Mouse (Mus musculus) CH12.LX (cell line): ENCODE data around the gene 4930503B20Rik. TPM values are rescaled to one million over a fixed set of nuclear protein-coding genes. Genes with fewer than 3 reads are reported as not detected.

Experiments used
- DNase-seq: peaks from one replicate; pipeline ENCODE4 v3.0.0-alpha.2; 2013; ENCODE audit errors: extremely low read depth
- H3K27ac ChIP-seq: 2 replicates; pipeline ENCODE4 v1.5.1; 2012; ENCODE audit warnings: low read depth, mild to moderate bottlenecking, control low read depth, moderate library complexity; ENCODE audit not compliant: insufficient read depth
- H3K27me3 ChIP-seq: replicated peaks from 2 replicates; pipeline ENCODE3; 2012; ENCODE audit warnings: inconsistent platforms
- H3K36me3 ChIP-seq, 2 experiments: replicated peaks in 1 of 2; 2 replicates each; pipeline versions ENCODE3 to v1.6.1; 2012; ENCODE audit warnings: inconsistent platforms in 1 of 2, low read length in 1 of 2, mild to moderate bottlenecking in 1 of 2, mixed read lengths in 1 of 2, moderate library complexity in 1 of 2; ENCODE audit not compliant: control insufficient read depth in 1 of 2, insufficient read depth in 1 of 2
- H3K4me1 ChIP-seq, 2 experiments: 2 replicates each; pipeline ENCODE4 v1.6.1; 2012; ENCODE audit warnings: inconsistent platforms in 1 of 2, moderate library complexity in 1 of 2; ENCODE audit not compliant: insufficient read depth in 2 of 2, control insufficient read depth in 1 of 2
- H3K4me2 ChIP-seq: 2 replicates; pipeline ENCODE4 v1.6.1; 2012; ENCODE audit warnings: low read depth, mild to moderate bottlenecking, control low read depth; ENCODE audit not compliant: poor library complexity, insufficient read depth, severe bottlenecking
- H3K4me3 ChIP-seq, 3 experiments: fragments of 150-350 bp in 1 of 3; sonication (generic) in 1 of 3; replicated peaks in 1 of 3; 2 replicates each; pipeline versions ENCODE3 to v1.5.1; 2011 to 2012; ENCODE audit warnings: low read depth in 2 of 3, low read length in 2 of 3, mild to moderate bottlenecking in 2 of 3, moderate library complexity in 2 of 3, control low read depth in 1 of 3, improper control_type of control experiment in 1 of 3, inconsistent platforms in 1 of 3, mixed read lengths in 1 of 3; ENCODE audit not compliant: poor library complexity in 1 of 3
- H3K79me2 ChIP-seq: replicated peaks from 2 replicates; pipeline ENCODE4 v1.6.1; 2012; ENCODE audit warnings: mild to moderate bottlenecking, moderate library complexity; ENCODE audit not compliant: control insufficient read depth, poor library complexity, insufficient read depth, severe bottlenecking; ENCODE audit errors: extremely low read depth
- H3K9ac ChIP-seq: 2 replicates; pipeline ENCODE4 v1.6.1; 2012; ENCODE audit warnings: low read depth, mild to moderate bottlenecking, control low read depth, moderate library complexity; ENCODE audit not compliant: insufficient read depth
- H3K9me3 ChIP-seq: replicated peaks from 2 replicates; pipeline ENCODE3; 2012; ENCODE audit warnings: low read length, inconsistent platforms, mixed read lengths
- BHLHE40 ChIP-seq: IDR thresholded peaks from 2 replicates; pipeline ENCODE4 v1.6.1; 2011; ENCODE audit warnings: mild to moderate bottlenecking, low read depth, low read length, improper control_type of control experiment
- CHD1 ChIP-seq: IDR thresholded peaks from 2 replicates; pipeline ENCODE4 v1.6.1; 2012; ENCODE audit warnings: low read depth, low read length, improper control_type of control experiment, inconsistent platforms
- CHD2 ChIP-seq: IDR thresholded peaks from 2 replicates; pipeline ENCODE4 v1.6.1; 2011; ENCODE audit warnings: low read length, improper control_type of control experiment
- CTCF ChIP-seq, 2 experiments: IDR thresholded peaks in 1 of 2; conservative IDR thresholded peaks in 1 of 2; 2 replicates each; pipeline ENCODE4 v1.5.1; 2011 to 2012; ENCODE audit warnings: low read depth in 2 of 2, low read length in 2 of 2, improper control_type of control experiment in 1 of 2, inconsistent platforms in 1 of 2, mild to moderate bottlenecking in 1 of 2, moderate library complexity in 1 of 2
- ETS1 ChIP-seq: conservative IDR thresholded peaks from 2 replicates; pipeline ENCODE4 v1.6.1; 2012; ENCODE audit warnings: low read depth, mild to moderate bottlenecking, inconsistent platforms, low read length, improper control_type of control experiment, moderate library complexity
- GABPA ChIP-seq: IDR thresholded peaks from 2 replicates; pipeline ENCODE4 v1.6.1; 2012; ENCODE audit warnings: low read depth, low read length, improper control_type of control experiment, inconsistent platforms; ENCODE audit not compliant: insufficient replicate concordance
- IRF4 ChIP-seq: IDR thresholded peaks from 2 replicates; pipeline ENCODE4 v1.6.1; 2014; ENCODE audit warnings: low read depth, mild to moderate bottlenecking, inconsistent platforms, low read length, improper control_type of control experiment
- JUN ChIP-seq: IDR thresholded peaks from 2 replicates; pipeline ENCODE4 v1.6.1; 2011; ENCODE audit warnings: low read depth, mild to moderate bottlenecking, low read length, improper control_type of control experiment, moderate library complexity; ENCODE audit not compliant: insufficient read depth
- JUND ChIP-seq: conservative IDR thresholded peaks from 2 replicates; pipeline ENCODE4 v1.6.1; 2011; ENCODE audit warnings: low read depth, low read length, improper control_type of control experiment
- KAT2A ChIP-seq: IDR thresholded peaks from 2 replicates; pipeline ENCODE4 v1.6.1; 2012; ENCODE audit warnings: low read length, improper control_type of control experiment, inconsistent platforms; ENCODE audit not compliant: insufficient replicate concordance
- MAZ ChIP-seq: IDR thresholded peaks from 2 replicates; pipeline ENCODE4 v1.6.1; 2012; ENCODE audit warnings: low read depth, mild to moderate bottlenecking, inconsistent platforms, low read length, improper control_type of control experiment, moderate library complexity
- MEF2A ChIP-seq: IDR thresholded peaks from 2 replicates; pipeline ENCODE4 v1.6.1; 2014; ENCODE audit warnings: low read depth, mild to moderate bottlenecking, inconsistent platforms, low read length, improper control_type of control experiment, borderline replicate concordance
- NELFE ChIP-seq: IDR thresholded peaks from 2 replicates; pipeline ENCODE4 v1.6.1; 2011; ENCODE audit warnings: low read depth, low read length, improper control_type of control experiment
- NRF1 ChIP-seq: IDR thresholded peaks from 2 replicates; pipeline ENCODE4 v1.6.1; 2014; ENCODE audit warnings: low read depth, mild to moderate bottlenecking, inconsistent platforms, low read length, improper control_type of control experiment, moderate library complexity
- POLR2AphosphoS2 ChIP-seq: IDR thresholded peaks from 2 replicates; pipeline ENCODE4 v1.6.1; 2011; ENCODE audit warnings: low read depth, low read length, improper control_type of control experiment
- SMC3 ChIP-seq: IDR thresholded peaks from 2 replicates; pipeline ENCODE4 v1.6.1; 2011; ENCODE audit warnings: low read depth, low read length, improper control_type of control experiment
- TBP ChIP-seq: conservative IDR thresholded peaks from 2 replicates; pipeline ENCODE4 v1.6.1; 2011; ENCODE audit warnings: low read depth, low read length, improper control_type of control experiment
- TCF12 ChIP-seq: IDR thresholded peaks from 2 replicates; pipeline ENCODE4 v1.6.1; 2014; ENCODE audit warnings: low read depth, mild to moderate bottlenecking, inconsistent platforms, low read length, improper control_type of control experiment
- UBTF ChIP-seq: IDR thresholded peaks from 2 replicates; pipeline ENCODE4 v1.6.1; 2012; ENCODE audit warnings: low read depth, mild to moderate bottlenecking, inconsistent platforms, low read length, improper control_type of control experiment, moderate library complexity
- USF1 ChIP-seq: IDR thresholded peaks from 2 replicates; pipeline ENCODE4 v1.6.1; 2014; ENCODE audit warnings: low read depth, mild to moderate bottlenecking, inconsistent platforms, low read length, improper control_type of control experiment
- USF2 ChIP-seq: conservative IDR thresholded peaks from 2 replicates; pipeline ENCODE4 v1.6.1; 2011; ENCODE audit warnings: low read depth, low read length, improper control_type of control experiment
- ZC3H11A ChIP-seq: IDR thresholded peaks from 2 replicates; pipeline ENCODE4 v1.6.1; 2012; ENCODE audit warnings: low read depth, mild to moderate bottlenecking, inconsistent platforms, low read length, improper control_type of control experiment
- ZKSCAN1 ChIP-seq: IDR thresholded peaks from 2 replicates; pipeline ENCODE4 v1.6.1; 2012; ENCODE audit warnings: low read depth, inconsistent platforms, low read length, improper control_type of control experiment, borderline replicate concordance
- dilution Hi-C: fragments of 300-500 bp; cut with MboI; formaldehyde crosslinking; loops from 2 replicates; pipeline ENCODE4 v1.14.3; 2020; ENCODE audit warnings: low sequenced_read_pairs; ENCODE audit not compliant: extremely low pct_unique_long_range_greater_than_20kb, extremely low pct_ligation_motif_present
- in situ Hi-C: fragments of 300-500 bp; cut with MboI; formaldehyde crosslinking; loops from 3 replicates; pipeline ENCODE4 v1.14.3; 2019; ENCODE audit warnings: low sequenced_read_pairs, low pct_ligation_motif_present, low pct_unique_long_range_greater_than_20kb, mixed read lengths
- polyA plus RNA-seq: library from polyadenylated mRNA; unstranded; fragments of >175 nt; gene quantifications from 2 replicates; pipeline ENCODE4 v1.2.1, GENCODE M21; 2012; ENCODE audit warnings: low read depth; ENCODE audit not compliant: insufficient read length
- total RNA-seq, 2 experiments: library from RNA; depleted of rRNA; stranded (reverse); fragments of 300-350 nt in 1 of 2; fragments of >200 nt in 1 of 2; gene quantifications; 2 replicates each; pipeline ENCODE4 v1.2.3; 2012 to 2014

The 4930503B20Rik gene
- total and polyA plus RNA-seq, 3 experiments = not detected

DNA sequence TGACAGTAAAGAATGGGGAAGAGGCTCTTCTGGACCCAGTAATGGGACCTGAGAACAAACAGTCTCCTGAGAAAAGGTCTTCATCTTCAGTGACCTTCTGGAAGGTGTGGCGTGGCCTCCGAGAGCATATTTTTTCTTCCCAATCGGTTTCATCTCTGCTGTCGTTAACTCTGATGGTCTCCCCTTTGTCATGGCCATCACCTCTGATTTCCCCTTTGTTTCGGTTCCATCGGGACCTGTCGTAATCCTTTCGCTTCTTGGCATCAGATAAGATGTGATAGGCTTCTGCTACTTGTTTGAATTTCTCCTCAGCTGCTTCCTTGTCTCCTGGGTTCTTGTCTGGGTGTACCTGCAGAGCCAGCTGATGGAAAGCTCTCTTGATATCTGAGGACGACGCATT, 401 bp downstream of the 4930503B20Rik start:
- no peak for DNase-seq
- TF ChIP-seq JUN (no peak), SMC3 (no peak), ZKSCAN1 (no peak), TCF12 (no peak), CHD2 (no peak), ETS1 (no peak), UBTF (no peak), BHLHE40 (no peak), POLR2AphosphoS2 (no peak), IRF4 (no peak), NRF1 (no peak), USF1 (no peak), MAZ (no peak)
- H3K9me3 ChIP-seq = no peaks in the 10 kb centered on the region
- no peak overlapping the region for H3K27ac ChIP-seq
- dilution Hi-C loops = no loop called here
- H3K79me2 ChIP-seq = no peaks in the 10 kb centered on the region
- peaks cover 25 to 27% of the 10 kb centered on the region in 2 experiments for H3K4me1 ChIP-seq
- in situ Hi-C loops = no loop called here
- H3K4me2 ChIP-seq = no peak overlapping the region
- no peaks in the 10 kb centered on the region for H3K36me3 ChIP-seq
- H3K27me3 ChIP-seq = no peaks in the 10 kb centered on the region
- H3K9ac ChIP-seq = no peak overlapping the region
- H3K4me3 ChIP-seq = no peak overlapping the region

GRCm38 (mm10) chr3:146649311-146649894, 1.7 kb downstream of the 4930503B20Rik start:
- H3K9me3 ChIP-seq = no peaks in the 10 kb centered on the region
- H3K4me3 ChIP-seq = no peak overlapping the region
- in situ Hi-C loops = no loop called here
- H3K4me2 ChIP-seq = no peak overlapping the region
- no peaks in the 10 kb centered on the region for H3K36me3 ChIP-seq
- no peak overlapping the region for H3K27ac ChIP-seq
- TF ChIP-seq SMC3 (no peak), NELFE (no peak), JUN (no peak), CHD2 (no peak), MEF2A (no peak), ZC3H11A (no peak), MAZ (no peak), CHD1 (no peak), GABPA (no peak), TBP (no peak), KAT2A (no peak), JUND (no peak), USF2 (no peak), IRF4 (no peak), CTCF (conservative IDR thresholded peaks at IDR 0.05 in 1 of 2, IDR thresholded peaks at IDR 0.05 in 1 of 2; ENCODE audit: low read depth in 2 of 2, low read length in 2 of 2) (no peak), POLR2AphosphoS2 (no peak)
- dilution Hi-C loops = no loop called here
- H3K79me2 ChIP-seq = no peaks in the 10 kb centered on the region
- no peak overlapping the region for H3K9ac ChIP-seq
- H3K4me1 ChIP-seq = peaks cover 17 to 19% of the 10 kb centered on the region in 2 experiments; a peak in 3 of 4 replicates
- no peak for DNase-seq
- H3K27me3 ChIP-seq = no peaks in the 10 kb centered on the region
